Mouse (Mus musculus): Measurements from ENCODE around the gene Mta1. TPM values are rescaled to one million over a fixed set of nuclear protein-coding genes. Genes with fewer than 3 reads are reported as not detected.

The Mta1 gene
- total RNA-seq, 2 experiments from 2014 or later, result 69.6 to 75.6 TPM

DNA sequence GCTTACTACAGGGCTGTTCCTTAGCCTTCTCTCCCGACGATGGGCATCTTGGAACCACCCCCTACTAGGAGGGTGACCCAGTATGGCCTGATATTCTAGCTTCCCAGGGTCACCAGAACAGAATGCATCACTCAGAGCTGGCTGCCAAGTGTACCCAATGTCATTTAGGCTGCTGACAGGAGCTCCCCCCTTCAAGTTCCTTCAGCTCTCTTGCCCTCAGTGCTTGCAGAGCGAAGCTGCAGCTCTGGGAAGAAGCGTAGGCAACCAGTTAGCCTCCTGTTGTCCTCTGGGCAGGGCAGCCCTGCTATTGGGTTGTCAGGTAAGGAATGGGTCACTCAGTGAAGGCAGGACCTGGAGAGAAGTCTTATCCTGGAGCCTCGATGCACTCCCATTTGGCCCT is 86.9 kb downstream of the Mta1 start:
- DNase-seq (ENCODE audit: low spot score in 2 of 2), result no peak

DNA sequence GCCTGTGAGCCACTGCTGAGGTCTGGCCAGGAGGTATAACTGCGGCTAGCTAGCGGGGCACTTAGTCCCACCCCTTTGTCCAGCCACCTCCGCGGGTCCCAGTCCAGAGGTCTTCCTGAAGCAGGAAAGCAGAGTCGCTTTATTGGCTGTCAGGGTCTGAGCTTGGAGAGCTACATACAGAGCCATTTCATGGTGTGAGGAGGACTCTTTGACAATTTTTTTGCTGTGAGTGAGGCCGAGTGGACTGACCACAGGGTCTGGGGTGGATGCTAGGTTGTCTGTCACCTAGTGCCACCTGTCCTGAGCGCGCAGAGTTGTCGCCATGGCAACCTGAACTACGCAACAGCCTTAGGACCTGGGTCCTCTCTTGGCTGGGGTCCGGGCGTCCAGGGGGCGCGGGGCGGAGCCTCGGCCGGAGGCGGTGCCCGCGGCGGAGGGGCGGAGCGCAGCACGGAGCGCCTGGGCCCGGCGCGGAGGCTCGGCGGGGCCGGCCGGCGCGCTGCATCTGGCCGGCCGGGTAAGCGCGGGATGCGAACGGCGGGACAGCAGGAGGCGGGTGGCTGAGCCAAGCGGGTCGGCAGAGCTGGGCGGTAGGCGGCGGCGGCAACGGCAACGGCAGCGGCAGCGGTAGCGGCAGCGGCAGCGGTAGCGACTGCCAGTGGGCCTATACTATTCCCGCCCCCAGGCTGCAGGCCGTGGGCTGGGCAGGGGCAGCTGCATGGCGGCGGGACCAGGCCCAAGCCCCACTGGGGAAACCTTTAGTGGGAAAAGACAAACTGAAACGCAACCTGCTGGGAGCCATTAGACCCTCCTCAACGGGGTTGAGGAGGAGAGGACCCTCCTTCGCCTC is 87.6 kb downstream of the Mta1 start, which contains the start of gene Tmem121:
TSS of gene Tmem121 (plus strand) at position 489 of the 850 bp plus-strand sequence.
- DNase-seq (ENCODE audit: low spot score in 2 of 2), result peak; percentile 37 to 39

GRCm38 (mm10) chr12:113186326-113187010 is 88.4 kb downstream of the Mta1 start:
- no peak for DNase-seq (ENCODE audit: low spot score in 2 of 2)

Small RNA genes within 50 kb of the gene (microRNA-seq; reads per million reads assigned to microRNA genes)
- gene Gm44471, result 0 reads per million in 2 experiments

Other genes starting within 250 kb of the Mta1 start
- gene Gpr132, start 230.1 kb upstream of the Mta1 start, total RNA-seq (2021), result not detected
- gene Jag2, start 168.5 kb upstream of the Mta1 start, total RNA-seq (2021), result 10 to 100 TPM; 42.6 to 44.2 TPM
- 10 to 100 TPM; 12.8 to 14.6 TPM for gene Nudt14, start 156.2 kb upstream of the Mta1 start, total RNA-seq (2021)
- 10 to 100 TPM; 56.3 to 62.2 TPM for gene Btbd6, start 121.8 kb upstream of the Mta1 start, total RNA-seq (2021)
- gene Brf1, start 97.6 kb upstream of the Mta1 start, total RNA-seq (2021), result 10 to 100 TPM; 48.3 to 55.2 TPM
- 10 to 100 TPM; 88.3 to 90.3 TPM for gene Pacs2, start 83.8 kb upstream of the Mta1 start, total RNA-seq (2021)
- gene Tex22, start 23.8 kb upstream of the Mta1 start, total RNA-seq (2021), result under 1 TPM; 0.32 to 0.91 TPM
- 100 to 1,000 TPM in 1 of 2 experiments, 10 to 100 TPM in 1; 91.2 to 107 TPM for gene Crip2, start 42.0 kb downstream of the Mta1 start, total RNA-seq (2021)
- 10 to 100 TPM in 1 of 2 experiments, 1 to 10 TPM in 1; 9.5 to 10.3 TPM for gene Crip1, start 48.0 kb downstream of the Mta1 start, total RNA-seq (2021)
- gene Tedc1, start 58.1 kb downstream of the Mta1 start, total RNA-seq (2021), result under 1 TPM; 0.91 to 0.97 TPM
- gene Tmem121, start 87.7 kb downstream of the Mta1 start, total RNA-seq (2021), result 10 to 100 TPM; 19.4 to 25.4 TPM

Measured in layer of hippocampus, adult 18-20 months (tissue).